Mouse (Mus musculus) small intestine, adult 2 months (tissue): ENCODE measurements around the gene Snrpa. TPM values are rescaled to one million over a fixed set of nuclear protein-coding genes. Genes with fewer than 3 reads are reported as not detected.
"Not testable (repeated sequence)": the region's sequence is repeated elsewhere in the genome, so short reads cannot be mapped to it uniquely, and the experiment has no call there.

Source experiments
- H3K27ac ChIP-seq: fragments of 200-500 bp; 2 replicates; pipeline ENCODE4 v1.5.1; 2012; ENCODE audit warnings: low read depth, low read length, control low read depth, inconsistent platforms; ENCODE audit not compliant: insufficient read depth
- H3K27me3 ChIP-seq: fragments of 200-500 bp; 2 replicates; pipeline ENCODE4 v1.6.1; 2012; ENCODE audit warnings: mild to moderate bottlenecking, moderate library complexity, low read length, inconsistent platforms; ENCODE audit not compliant: control insufficient read depth, insufficient read depth
- H3K36me3 ChIP-seq: fragments of 200-500 bp; 2 replicates; pipeline ENCODE4 v1.6.1; 2012; ENCODE audit warnings: mild to moderate bottlenecking, low read length, control low read depth, inconsistent platforms; ENCODE audit not compliant: control insufficient read depth, insufficient read depth
- H3K4me1 ChIP-seq: fragments of 200-500 bp; 2 replicates; pipeline ENCODE4 v1.6.1; 2012; ENCODE audit warnings: low read length, inconsistent platforms, mixed read lengths; ENCODE audit not compliant: control insufficient read depth, insufficient read depth, insufficient read length
- H3K4me3 ChIP-seq: fragments of 200-500 bp; 2 replicates; pipeline ENCODE4 v1.5.1; 2012; ENCODE audit warnings: low read depth, mild to moderate bottlenecking, control low read depth, inconsistent platforms, low read length, moderate library complexity
- CTCF ChIP-seq: fragments of 200-500 bp; IDR thresholded peaks from 2 replicates; pipeline ENCODE4 v1.5.1; 2012; ENCODE audit warnings: low read depth, mild to moderate bottlenecking, control low read depth, inconsistent platforms, low read length, moderate library complexity, mixed read lengths; ENCODE audit not compliant: insufficient replicate concordance, insufficient read length; ENCODE audit errors: extremely low read depth
- POLR2A ChIP-seq: fragments of 200-500 bp; IDR thresholded peaks from 2 replicates; pipeline ENCODE4 v1.6.1; 2012; ENCODE audit warnings: low read depth, mild to moderate bottlenecking, control low read depth, inconsistent platforms, low read length, moderate library complexity
- WGBS: fragments of 180-500 bp; shearing (Covaris S2); methylation state at CpG from one replicate; pipeline ENCODE4 v1.1.7; 2018; 5-methylcytosine and 5-hydroxymethylcytosine counted together
- polyA plus RNA-seq: library from polyadenylated mRNA; depleted of rRNA; stranded (reverse); fragments of >200 nt; gene quantifications from 2 replicates; pipeline ENCODE4 v1.2.3, GENCODE M21; 2012; rRNA removed

Gene Snrpa
- 73.2 and 138 TPM in 2 replicates for polyA plus RNA-seq

DNA sequence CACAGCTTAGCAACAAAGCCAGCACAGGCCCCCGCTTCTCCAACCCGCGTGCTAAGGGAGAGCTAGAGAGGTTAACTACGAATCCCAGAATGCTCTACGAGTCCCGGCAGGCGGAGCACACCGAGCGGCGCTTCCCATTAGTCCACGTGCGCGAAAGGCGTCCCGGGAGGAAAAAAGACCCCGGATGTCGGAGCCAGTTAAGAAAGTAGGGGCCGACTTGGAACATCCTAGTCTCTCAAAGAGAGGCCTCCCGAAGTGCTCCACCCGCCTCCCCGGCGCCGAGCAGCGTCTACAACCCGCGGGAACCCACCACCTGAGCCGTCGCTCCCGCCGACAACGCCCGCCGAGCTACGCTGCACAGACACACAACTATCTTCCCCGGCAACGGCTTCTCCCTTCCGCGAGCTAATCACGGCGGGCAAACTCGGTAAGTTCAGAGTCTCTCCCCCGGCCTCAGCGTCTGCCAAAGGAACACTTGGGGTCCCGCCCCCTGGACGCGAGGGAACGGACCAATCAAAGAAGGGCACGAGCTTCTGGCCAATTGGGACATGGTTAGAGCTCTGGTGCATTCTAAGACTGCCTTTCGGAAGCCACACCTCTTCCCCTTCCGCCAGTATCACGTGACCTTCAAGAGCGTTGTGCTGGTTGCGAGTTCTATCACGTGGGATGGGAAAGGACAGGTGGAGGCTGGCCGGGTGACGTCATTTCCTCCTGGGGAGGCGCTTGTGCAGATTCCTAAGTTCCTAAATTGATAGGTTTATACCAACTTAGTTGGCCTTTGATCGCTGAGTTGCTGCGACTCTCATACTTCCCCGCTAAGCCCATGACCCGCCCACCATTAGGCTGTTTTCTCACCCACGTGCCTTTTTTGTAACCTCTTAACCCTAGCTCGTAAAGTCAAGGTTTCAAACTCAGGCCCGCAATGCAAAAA lies at the start of gene Snrpa, which contains the start of gene BC024978:
Gene Snrpa (minus strand): TSS at position 591 of the 931 bp plus-strand sequence.
Gene BC024978 (plus strand): TSS at position 101 of the 931 bp plus-strand sequence.
- peak within 1 kb of the TSS; percentile 99 for H3K27ac ChIP-seq
- WGBS: under 1% methylated on average over 64 of the region's 64 CpGs
- H3K4me3 ChIP-seq: peak within 1 kb of the TSS; percentile 87
- TF ChIP-seq CTCF (no peak), POLR2A (peak; percentile 62; the same call in 1 of the 2 replicates)
- peaks cover 35% of the 10 kb centered on the region for H3K36me3 ChIP-seq
- peaks cover 10% of the 10 kb centered on the region; the same call in 1 of the 2 replicates for H3K4me1 ChIP-seq
- no peaks in the 10 kb centered on the region for H3K27me3 ChIP-seq

- H3K36me3 ChIP-seq: peaks cover 20% of the 10 kb centered on the region
- H3K4me1 ChIP-seq, H3K4me3 ChIP-seq, H3K27me3 ChIP-seq, H3K27ac ChIP-seq: not testable (repeated sequence)
- TF ChIP-seq CTCF: peak; percentile 39; the same call in 1 of the 2 replicates
- 85% methylated on average over 2 of the region's 2 CpGs for WGBS
Measured at GRCm38 (mm10) chr7:27244088-27244487, 48.0 kb upstream of the Snrpa start.

GRCm38 (mm10) chr7:27243211-27243610 lies 47.1 kb upstream of the Snrpa start:
- WGBS: 73% methylated on average over 8 of the region's 8 CpGs
- Histone ChIP-seq H3K27ac (no peak overlapping the region), H3K36me3 (peaks cover 20% of the 10 kb centered on the region), H3K27me3 (no peaks in the 10 kb centered on the region), H3K4me1 (no peaks in the 10 kb centered on the region), H3K4me3 (no peak overlapping the region)
- TF ChIP-seq CTCF (no peak), POLR2A (no peak)

DNA sequence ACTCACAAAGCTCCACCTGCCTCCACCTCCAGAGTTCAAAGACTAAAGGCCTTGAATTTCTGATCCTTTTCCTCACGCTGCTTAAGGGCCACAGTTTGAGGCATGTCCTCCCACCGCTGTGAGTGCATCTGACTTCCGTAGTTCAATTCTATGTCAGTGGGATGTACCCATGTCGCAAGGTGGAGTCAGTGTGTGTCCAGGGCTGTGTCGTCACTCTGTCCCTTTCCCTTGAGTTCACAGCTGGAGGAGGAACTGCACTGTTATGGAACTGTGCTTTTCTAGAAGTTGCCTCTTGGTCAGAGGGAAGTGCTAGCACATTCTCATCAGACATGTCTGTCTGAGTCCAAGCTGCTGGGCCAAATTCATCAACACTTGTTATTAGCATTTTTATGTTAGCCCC lies 42.5 kb upstream of the Snrpa start:
- TF ChIP-seq POLR2A: no peak
- TF ChIP-seq CTCF: no peak
- WGBS: 84% methylated on average over 5 of the region's 5 CpGs
- Histone ChIP-seq H3K27ac (no peak overlapping the region), H3K27me3 (no peaks in the 10 kb centered on the region), H3K4me1 (peaks cover 3% of the 10 kb centered on the region; the same call in 1 of the 2 replicates), H3K36me3 (peaks cover 18% of the 10 kb centered on the region), H3K4me3 (no peak overlapping the region)

DNA sequence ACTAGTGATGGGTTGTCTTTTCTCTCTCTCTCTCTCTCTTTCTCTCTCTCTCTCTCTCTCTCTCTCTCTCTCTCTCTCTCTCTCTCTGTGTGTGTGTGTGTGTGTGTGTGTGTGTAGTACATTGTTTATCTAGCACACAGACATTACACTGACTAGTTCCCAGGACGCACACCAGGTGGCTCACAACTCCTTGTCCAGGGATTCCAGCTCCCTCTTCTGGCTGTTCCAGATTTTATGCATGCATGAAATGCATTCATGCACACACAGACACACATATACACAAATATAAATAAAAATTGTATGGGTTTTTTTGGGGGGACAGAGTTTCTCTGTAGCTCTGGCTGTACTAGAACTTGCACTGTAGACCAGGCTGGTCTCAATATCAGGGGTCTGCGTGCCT lies 41.5 kb upstream of the Snrpa start:
- no peak overlapping the region for H3K27ac ChIP-seq
- H3K4me1 ChIP-seq: peaks cover 7% of the 10 kb centered on the region
- no peak overlapping the region for H3K4me3 ChIP-seq
- H3K27me3 ChIP-seq: no peaks in the 10 kb centered on the region
- TF ChIP-seq POLR2A (no peak), CTCF (no peak; the same call in 1 of the 2 replicates)
- 76% methylated on average over 2 of the region's 2 CpGs for WGBS
- H3K36me3 ChIP-seq: peaks cover 13% of the 10 kb centered on the region

- TF ChIP-seq POLR2A (no peak), CTCF (no peak)
- Histone ChIP-seq H3K27me3 (no peaks in the 10 kb centered on the region), H3K27ac (no peak overlapping the region), H3K36me3 (peaks cover 5% of the 10 kb centered on the region; the same call in 1 of the 2 replicates), H3K4me3 (no peak overlapping the region), H3K4me1 (peaks cover 11% of the 10 kb centered on the region)
- 91% methylated on average over 2 of the region's 2 CpGs for WGBS
Measured at GRCm38 (mm10) chr7:27235726-27236125, 39.7 kb upstream of the Snrpa start.

- no peak overlapping the region for H3K27ac ChIP-seq
- peaks cover 11% of the 10 kb centered on the region for H3K4me1 ChIP-seq
- under 1% methylated on average over 6 of the region's 6 CpGs for WGBS
- peak overlapping the region; percentile 75 for H3K4me3 ChIP-seq
- TF ChIP-seq CTCF (no peak), POLR2A (no peak)
- H3K27me3 ChIP-seq: no peaks in the 10 kb centered on the region
- H3K36me3 ChIP-seq: no peaks in the 10 kb centered on the region
Measured at GRCm38 (mm10) chr7:27233300-27233699, 37.2 kb upstream of the Snrpa start.

DNA sequence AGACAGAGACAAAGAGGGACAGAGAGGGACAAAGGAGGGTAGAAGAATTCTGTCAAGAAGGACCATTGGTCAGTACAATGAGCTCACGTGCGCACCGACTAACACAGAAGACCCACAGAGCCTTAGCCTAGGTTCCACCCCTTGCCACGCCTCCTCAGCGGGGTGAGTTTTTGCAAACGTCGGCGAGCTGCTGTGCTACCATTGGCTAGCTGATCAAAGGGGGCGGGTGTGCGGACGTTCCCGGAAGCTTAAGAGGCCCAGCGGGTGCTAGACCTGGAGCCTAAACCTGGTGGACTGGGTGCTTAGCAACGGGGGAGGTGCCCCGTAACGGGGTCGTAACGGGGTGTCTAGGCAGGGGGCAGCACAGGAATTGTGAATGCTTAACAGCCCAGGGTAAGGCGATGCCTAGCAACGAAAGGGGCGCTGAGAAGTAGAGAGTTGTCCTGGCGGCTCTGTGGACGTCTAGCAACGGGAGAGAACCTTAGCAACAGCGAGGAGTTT lies 36.8 kb upstream of the Snrpa start, which contains the start of gene Coq8b:
Gene Coq8b (plus strand): TSS at position 243 of the 501 bp plus-strand sequence.
- TF ChIP-seq POLR2A (peak; percentile 63), CTCF (no peak)
- Histone ChIP-seq H3K4me3 (peak within 1 kb of the TSS; percentile 75), H3K27ac (peak within 1 kb of the TSS; percentile 41), H3K36me3 (no peaks in the 10 kb centered on the region), H3K27me3 (no peaks in the 10 kb centered on the region), H3K4me1 (peaks cover 11% of the 10 kb centered on the region)
- 1% methylated on average over 25 of the region's 25 CpGs for WGBS
